Mouse (Mus musculus): ENCODE measurements around the gene Cacng6. TPM values are rescaled to one million over a fixed set of nuclear protein-coding genes. Genes with fewer than 3 reads are reported as not detected.
"Not testable (repeated sequence)": the region's sequence is repeated elsewhere in the genome, so short reads cannot be mapped to it uniquely, and the experiment has no call there.

Cacng6 gene
- polyA plus RNA-seq, 1 experiment from 2014 or later = 1.5 TPM

DNA sequence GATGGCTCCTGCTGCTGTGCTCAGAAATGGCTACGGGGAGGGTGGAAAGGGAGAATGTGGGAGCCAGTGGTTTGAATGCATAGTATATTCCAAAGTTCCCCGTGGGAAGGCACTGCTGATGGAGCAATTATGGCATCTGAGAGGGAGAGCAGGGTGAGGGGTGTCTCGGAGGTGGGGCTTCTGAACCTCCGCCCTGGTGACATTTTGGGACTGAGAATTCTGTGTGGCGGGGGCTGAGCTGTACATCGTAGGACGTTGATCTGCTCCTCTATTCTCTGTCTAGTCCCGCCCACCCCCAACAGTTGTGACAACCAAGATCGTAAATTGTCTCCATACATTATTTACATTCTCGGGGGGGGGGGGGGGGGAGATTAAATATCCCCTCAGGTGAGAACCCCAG, 26.6 kb upstream of the Cacng6 start:
- ATAC-seq (ENCODE audit: low FRiP score, low read depth) = peak; percentile 74
- H3K9ac ChIP-seq = no peak overlapping the region
- H3K9me3 ChIP-seq = no peaks in the 10 kb centered on the region
- no peak overlapping the region for H3K4me3 ChIP-seq
- peaks cover 11% of the 10 kb centered on the region; the same call in 1 of the 2 replicates for H3K36me3 ChIP-seq
- peak overlapping the region; percentile 43 for H3K4me2 ChIP-seq (replicated peaks)
- H3K27ac ChIP-seq = no peak overlapping the region
- H3K27me3 ChIP-seq (replicated peaks) = no peaks in the 10 kb centered on the region
- H3K4me1 ChIP-seq = peaks cover 13% of the 10 kb centered on the region; the same call in 1 of the 2 replicates
- WGBS = 30% methylated on average over 10 of the region's 10 CpGs

DNA sequence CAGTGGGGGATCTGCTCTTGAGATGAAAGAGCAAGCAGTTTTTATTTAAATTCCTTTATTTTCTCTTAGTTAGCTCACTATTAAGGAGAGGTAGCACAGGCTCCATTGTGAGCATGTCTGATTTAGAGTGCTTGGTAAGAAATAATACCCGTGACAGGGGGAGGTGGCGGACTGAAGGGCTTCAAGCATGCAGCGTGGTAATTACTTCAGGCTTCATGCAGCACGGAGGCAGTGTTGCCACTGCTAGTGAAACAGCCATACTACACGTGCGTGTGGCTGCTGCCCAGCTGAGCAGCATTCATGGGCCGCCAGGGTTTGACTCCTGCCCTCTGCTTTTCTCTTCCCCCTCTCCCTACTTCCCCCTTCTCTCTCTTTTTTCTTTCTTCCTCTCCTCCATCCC, 26.2 kb upstream of the Cacng6 start:
- Histone ChIP-seq H3K4me3 (no peak overlapping the region), H3K4me1 (peaks cover 9% of the 10 kb centered on the region; the same call in 1 of the 2 replicates), H3K4me2 (replicated peaks) (peak overlapping the region; percentile 43), H3K9me3 (no peaks in the 10 kb centered on the region), H3K9ac (no peak overlapping the region), H3K36me3 (peaks cover 11% of the 10 kb centered on the region; the same call in 1 of the 2 replicates), H3K27ac (no peak overlapping the region), H3K27me3 (replicated peaks) (no peaks in the 10 kb centered on the region)
- peak; percentile 85 for ATAC-seq (ENCODE audit: low FRiP score, low read depth)
- WGBS = 19% methylated on average over 7 of the region's 7 CpGs

DNA sequence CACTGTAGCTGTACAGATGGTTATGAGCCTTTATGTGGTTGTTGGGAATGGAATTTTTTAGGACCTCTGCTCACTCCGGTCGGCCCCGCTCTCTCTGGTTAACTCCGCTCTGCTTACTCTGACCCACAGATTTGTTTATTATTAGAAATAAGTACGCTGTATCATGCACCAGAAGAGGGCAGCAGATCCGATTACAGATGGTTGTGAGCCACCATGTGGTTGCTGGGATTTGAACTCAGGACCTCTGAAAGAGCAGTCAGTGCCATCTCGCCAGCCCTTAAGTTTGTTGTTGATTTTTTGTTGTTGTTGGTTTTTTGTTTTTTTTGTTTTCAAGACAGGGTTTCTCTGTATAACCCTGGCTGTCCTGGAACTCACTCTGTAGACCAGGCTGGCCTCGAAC, 25.6 kb upstream of the Cacng6 start:
- not testable (repeated sequence) for H3K4me2 ChIP-seq (replicated peaks); H3K9ac ChIP-seq; H3K27me3 ChIP-seq (replicated peaks); H3K27ac ChIP-seq; H3K4me1 ChIP-seq; ATAC-seq (ENCODE audit: low FRiP score, low read depth); H3K9me3 ChIP-seq; H3K4me3 ChIP-seq
- H3K36me3 ChIP-seq = peaks cover 11% of the 10 kb centered on the region; the same call in 1 of the 2 replicates
- WGBS = 92% methylated on average over 8 of the region's 8 CpGs

DNA sequence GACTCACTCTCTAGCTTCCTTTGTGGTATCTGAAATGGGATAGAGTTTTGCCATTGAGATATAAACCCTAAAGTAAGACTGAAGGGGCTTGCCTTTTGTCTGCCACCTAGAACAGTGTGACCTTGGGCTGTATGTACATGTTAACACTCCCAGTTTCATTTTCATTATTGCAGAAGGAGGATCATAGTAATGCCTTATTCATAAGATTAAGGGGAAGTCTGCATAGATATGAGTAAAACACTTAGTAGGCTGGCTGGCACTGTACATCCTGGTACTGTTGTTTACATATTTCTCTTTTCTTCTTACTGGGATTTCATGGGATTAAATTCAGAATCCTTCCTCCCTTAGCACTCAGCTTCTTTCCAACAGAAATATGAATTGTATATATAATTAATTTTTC, 24.1 kb upstream of the Cacng6 start:
- Histone ChIP-seq H3K4me2 (replicated peaks) (no peak overlapping the region), H3K27me3 (replicated peaks) (no peaks in the 10 kb centered on the region), H3K4me1 (peaks cover 9% of the 10 kb centered on the region; the same call in 1 of the 2 replicates), H3K36me3 (peaks cover under 1% of the 10 kb centered on the region; the same call in 1 of the 2 replicates), H3K9me3 (no peaks in the 10 kb centered on the region), H3K9ac (no peak overlapping the region), H3K4me3 (no peak overlapping the region), H3K27ac (no peak overlapping the region)
- ATAC-seq (ENCODE audit: low FRiP score, low read depth) = no peak

DNA sequence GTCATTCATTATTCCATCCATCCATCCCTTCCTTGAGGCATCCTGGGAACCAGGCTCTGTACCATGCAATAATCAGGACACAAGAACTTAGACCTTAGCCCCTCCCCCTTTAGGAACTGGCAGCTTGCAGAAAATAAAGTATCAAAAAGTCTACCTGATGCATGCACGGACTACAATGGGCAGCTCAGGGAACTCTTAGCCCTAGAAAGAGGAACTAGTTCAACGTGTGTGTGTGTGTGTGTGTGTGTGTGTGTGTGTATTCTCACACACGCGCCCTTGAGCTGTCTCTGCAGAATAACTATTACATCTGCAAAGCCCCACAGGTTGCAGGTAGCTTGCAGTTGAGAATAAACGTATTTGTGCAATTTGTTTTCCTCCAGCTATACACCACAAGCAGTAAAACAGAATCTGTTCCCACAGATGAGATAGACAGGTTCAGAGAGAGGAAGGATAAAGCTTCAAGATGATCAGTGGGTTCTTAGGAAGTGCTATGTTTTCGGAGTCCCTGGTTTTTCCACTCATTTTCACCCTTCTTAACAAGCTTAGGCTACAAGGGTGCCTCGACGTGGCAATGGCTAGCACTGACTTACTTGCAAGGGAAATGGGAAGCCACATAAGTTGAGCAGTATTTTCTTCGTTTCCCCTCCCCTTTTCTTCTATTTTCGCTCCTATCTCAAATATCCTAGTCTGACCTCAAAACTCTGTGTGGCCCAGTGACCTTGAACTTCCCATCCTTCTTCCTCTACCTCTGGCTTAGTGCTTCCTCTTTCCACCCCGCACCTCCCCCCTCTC, 14.1 kb upstream of the Cacng6 start:
- H3K9me3 ChIP-seq = no peaks in the 10 kb centered on the region
- ATAC-seq (ENCODE audit: low FRiP score, low read depth) = no peak
- no peak overlapping the region for H3K4me3 ChIP-seq
- peaks cover 10% of the 10 kb centered on the region for H3K4me1 ChIP-seq
- H3K27ac ChIP-seq = no peak overlapping the region
- peaks cover 32% of the 10 kb centered on the region for H3K27me3 ChIP-seq (replicated peaks)
- no peak overlapping the region for H3K9ac ChIP-seq
- no peak overlapping the region for H3K4me2 ChIP-seq (replicated peaks)
- 75% methylated on average over 11 of the region's 11 CpGs for WGBS
- no peaks in the 10 kb centered on the region for H3K36me3 ChIP-seq

DNA sequence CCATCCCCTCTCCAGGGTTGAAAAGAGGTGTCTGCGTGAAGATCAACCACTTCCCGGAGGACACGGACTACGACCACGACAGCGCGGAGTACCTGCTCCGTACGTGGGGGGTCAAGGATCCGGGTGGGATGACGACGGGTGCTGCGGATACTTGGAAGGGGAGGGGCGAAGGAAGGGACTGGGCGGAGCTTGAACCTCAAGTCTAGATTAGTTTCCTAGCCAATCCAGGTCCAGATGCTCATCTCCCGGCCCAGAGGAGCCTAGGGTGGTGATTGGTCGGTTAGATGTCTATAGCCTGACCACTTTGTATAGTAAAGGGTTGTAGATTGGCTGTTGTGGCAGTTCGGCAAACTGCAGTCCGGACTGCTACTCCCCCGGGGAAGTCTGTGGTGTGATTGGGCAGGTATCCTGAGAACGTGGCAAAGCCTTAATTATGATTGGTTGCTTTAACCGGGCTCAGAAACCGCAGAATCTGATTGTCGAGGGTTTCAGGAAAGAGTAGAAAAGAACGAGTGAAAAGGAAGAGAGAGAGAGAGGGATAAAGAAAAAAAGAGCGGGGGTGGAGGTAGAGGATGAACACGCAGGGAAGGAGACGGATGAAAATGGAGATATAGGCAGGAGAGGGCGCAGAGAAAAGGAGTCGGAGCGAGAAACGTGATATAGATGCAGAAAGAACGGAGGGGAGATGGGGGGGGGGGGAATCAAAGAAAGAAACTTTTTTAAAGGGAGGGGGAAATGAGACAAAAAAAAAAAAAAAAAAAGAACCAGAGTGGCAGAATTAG, 12.6 kb upstream of the Cacng6 start:
- Histone ChIP-seq H3K4me3 (peak overlapping the region; percentile 39), H3K9me3 (no peaks in the 10 kb centered on the region), H3K27ac (no peak overlapping the region), H3K4me2 (replicated peaks) (peak overlapping the region; percentile 73), H3K4me1 (peaks cover 19% of the 10 kb centered on the region), H3K36me3 (no peaks in the 10 kb centered on the region), H3K27me3 (replicated peaks) (peaks cover 44% of the 10 kb centered on the region), H3K9ac (peak overlapping the region; percentile 38; the same call in 1 of the 2 replicates)
- under 1% methylated on average over 33 of the region's 33 CpGs for WGBS
- ATAC-seq (ENCODE audit: low FRiP score, low read depth) = peak; percentile 94

DNA sequence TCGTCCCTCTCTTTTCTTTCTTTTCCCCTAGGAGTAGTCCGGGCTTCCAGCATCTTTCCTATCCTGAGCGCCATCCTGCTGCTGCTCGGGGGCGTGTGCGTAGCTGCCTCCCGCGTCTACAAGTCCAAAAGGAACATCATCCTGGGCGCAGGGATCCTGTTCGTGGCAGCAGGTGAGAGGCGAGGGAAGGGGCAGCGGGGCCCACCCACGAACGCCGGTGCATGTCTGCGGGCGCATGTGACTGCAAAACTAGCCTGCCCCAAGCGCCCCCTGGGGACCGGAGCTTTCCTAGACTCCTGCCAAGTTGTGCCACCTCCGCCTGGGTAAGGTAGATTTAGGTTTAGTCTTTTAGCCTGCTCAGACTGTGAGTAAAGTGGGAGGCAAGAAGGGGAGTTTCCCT, 12.0 kb upstream of the Cacng6 start:
- Histone ChIP-seq H3K36me3 (no peaks in the 10 kb centered on the region), H3K4me3 (peak overlapping the region; percentile 39; the same call in 1 of the 2 replicates), H3K4me2 (replicated peaks) (peak overlapping the region; percentile 73), H3K4me1 (peaks cover 19% of the 10 kb centered on the region), H3K9me3 (no peaks in the 10 kb centered on the region), H3K27ac (no peak overlapping the region), H3K9ac (peak overlapping the region; percentile 38; the same call in 1 of the 2 replicates), H3K27me3 (replicated peaks) (peaks cover 51% of the 10 kb centered on the region)
- no peak for ATAC-seq (ENCODE audit: low FRiP score, low read depth)
- 3% methylated on average over 20 of the region's 20 CpGs for WGBS

DNA sequence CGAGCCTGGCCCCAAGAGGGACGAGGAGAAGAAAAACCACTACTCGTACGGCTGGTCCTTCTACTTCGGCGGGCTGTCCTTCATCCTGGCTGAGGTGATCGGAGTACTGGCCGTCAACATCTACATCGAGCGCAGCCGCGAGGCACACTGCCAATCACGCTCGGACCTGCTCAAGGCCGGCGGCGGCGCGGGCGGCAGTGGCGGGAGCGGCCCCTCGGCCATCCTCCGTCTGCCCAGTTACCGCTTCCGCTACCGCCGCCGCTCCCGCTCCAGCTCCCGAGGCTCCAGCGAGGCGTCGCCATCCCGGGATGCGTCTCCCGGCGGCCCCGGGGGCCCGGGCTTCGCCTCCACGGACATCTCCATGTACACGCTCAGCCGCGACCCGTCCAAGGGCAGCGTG, 9.1 kb upstream of the Cacng6 start:
- ATAC-seq (ENCODE audit: low FRiP score, low read depth) = no peak
- H3K9me3 ChIP-seq = no peaks in the 10 kb centered on the region
- under 1% methylated on average over 47 of the region's 47 CpGs for WGBS
- no peaks in the 10 kb centered on the region for H3K36me3 ChIP-seq
- no peak overlapping the region for H3K27ac ChIP-seq
- H3K4me1 ChIP-seq = peaks cover 19% of the 10 kb centered on the region
- peak overlapping the region; percentile 99 for H3K4me2 ChIP-seq (replicated peaks)
- peaks cover 58% of the 10 kb centered on the region for H3K27me3 ChIP-seq (replicated peaks)
- H3K4me3 ChIP-seq = peak overlapping the region; percentile 56
- H3K9ac ChIP-seq = peak overlapping the region; percentile 63

DNA sequence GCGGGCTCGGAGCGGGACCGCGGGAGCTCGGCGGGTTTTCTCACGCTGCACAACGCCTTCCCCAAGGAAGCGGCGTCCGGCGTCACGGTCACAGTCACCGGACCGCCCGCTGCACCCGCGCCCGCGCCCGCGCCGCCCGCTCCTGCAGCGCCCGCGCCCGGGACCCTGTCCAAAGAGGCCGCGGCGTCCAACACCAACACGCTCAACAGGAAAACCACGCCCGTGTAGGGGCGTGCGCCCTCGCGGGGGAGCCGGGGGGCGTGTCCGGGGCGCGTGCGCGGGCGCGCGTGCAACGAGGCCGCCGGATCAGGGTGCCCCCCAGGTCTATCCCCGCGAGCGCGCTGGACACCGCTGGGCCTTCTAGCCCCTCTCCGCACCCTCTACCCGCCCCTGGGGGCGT, 8.6 kb upstream of the Cacng6 start:
- ATAC-seq (ENCODE audit: low FRiP score, low read depth) = peak; percentile 5; the same call in 1 of the 2 replicates
- peak overlapping the region; percentile 56 for H3K4me3 ChIP-seq
- peaks cover 19% of the 10 kb centered on the region for H3K4me1 ChIP-seq
- H3K27me3 ChIP-seq (replicated peaks) = peaks cover 58% of the 10 kb centered on the region
- no peaks in the 10 kb centered on the region for H3K9me3 ChIP-seq
- H3K4me2 ChIP-seq (replicated peaks) = peak overlapping the region; percentile 99
- H3K9ac ChIP-seq = peak overlapping the region; percentile 63
- WGBS = under 1% methylated on average over 48 of the region's 60 CpGs
- H3K27ac ChIP-seq = no peak overlapping the region
- H3K36me3 ChIP-seq = no peaks in the 10 kb centered on the region

DNA sequence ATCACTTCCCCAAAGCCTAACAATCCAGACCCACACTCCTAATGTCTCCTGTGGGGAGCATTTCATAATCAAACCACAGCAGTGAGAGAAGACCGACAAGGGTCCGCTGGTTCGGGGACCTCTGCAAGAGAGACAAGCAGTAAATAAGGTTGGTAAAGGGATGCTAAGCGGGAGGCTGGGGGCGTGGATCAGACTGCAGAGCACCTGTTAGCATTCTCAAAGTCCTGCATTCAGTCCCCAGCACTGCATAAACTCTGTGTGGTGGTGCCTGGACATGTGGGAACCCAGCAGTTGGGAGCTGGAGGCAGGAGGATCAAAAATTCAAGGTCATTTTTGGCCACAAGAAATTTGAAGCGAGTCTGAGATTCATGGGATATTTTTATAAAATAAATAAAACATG, 4.1 kb upstream of the Cacng6 start:
- no peak overlapping the region for H3K9ac ChIP-seq
- no peak for ATAC-seq (ENCODE audit: low FRiP score, low read depth)

DNA sequence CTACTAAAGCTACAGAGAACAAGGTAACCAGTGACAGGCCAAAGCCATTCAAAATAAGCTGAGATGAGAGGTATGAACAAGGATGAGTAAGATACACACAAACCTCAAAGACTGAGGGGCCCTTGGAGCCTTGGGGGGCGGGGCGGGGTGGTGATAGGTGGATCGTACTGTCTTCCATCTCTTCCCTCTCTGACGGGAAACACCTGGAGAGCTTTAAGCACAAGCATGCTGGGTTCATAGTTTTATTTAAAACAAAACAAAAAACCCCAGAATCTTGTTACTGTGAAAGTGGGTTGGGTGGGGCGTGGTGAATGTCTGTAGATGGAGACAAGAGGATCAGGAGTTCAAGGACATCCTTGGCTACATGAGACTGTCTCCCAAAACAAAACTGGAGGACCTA, 3.5 kb upstream of the Cacng6 start:
- Histone ChIP-seq H3K4me1 (peaks cover 14% of the 10 kb centered on the region), H3K4me3 (no peak overlapping the region), H3K4me2 (replicated peaks) (no peak overlapping the region), H3K27me3 (replicated peaks) (peaks cover 59% of the 10 kb centered on the region), H3K9ac (no peak overlapping the region), H3K27ac (no peak overlapping the region), H3K9me3 (no peaks in the 10 kb centered on the region), H3K36me3 (no peaks in the 10 kb centered on the region)
- ATAC-seq (ENCODE audit: low FRiP score, low read depth) = no peak
- WGBS = 58% methylated on average over 5 of the region's 5 CpGs

More for the DNA sequence above, 4.1 kb upstream of the Cacng6 start:
- peaks cover 58% of the 10 kb centered on the region for H3K27me3 ChIP-seq (replicated peaks)
- H3K4me2 ChIP-seq (replicated peaks) = no peak overlapping the region
- no peaks in the 10 kb centered on the region for H3K9me3 ChIP-seq
- H3K27ac ChIP-seq = no peak overlapping the region
- H3K36me3 ChIP-seq = no peaks in the 10 kb centered on the region
- WGBS = 28% methylated on average over 6 of the region's 6 CpGs
- peaks cover 19% of the 10 kb centered on the region for H3K4me1 ChIP-seq
- H3K4me3 ChIP-seq = no peak overlapping the region

DNA sequence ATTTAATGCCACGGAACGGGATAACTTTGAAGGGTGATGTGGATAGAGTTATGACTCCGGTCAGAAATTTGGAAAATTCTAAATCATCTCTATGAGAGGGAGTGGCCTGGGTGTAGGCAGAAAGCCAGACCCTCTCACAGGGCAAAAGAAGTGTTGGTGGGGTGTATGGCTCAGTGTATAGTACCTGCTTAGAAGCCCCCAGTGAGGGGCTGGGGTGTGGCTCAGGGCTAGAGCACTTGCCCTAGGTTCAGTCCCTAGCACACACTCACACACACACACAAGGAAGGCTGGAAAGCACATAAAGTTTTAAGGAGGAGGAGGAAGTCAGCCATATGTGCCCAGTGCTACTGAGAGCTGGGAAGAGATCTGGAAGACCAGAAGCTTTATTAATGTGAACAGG, 2.7 kb upstream of the Cacng6 start:
- 89% methylated on average over 3 of the region's 3 CpGs for WGBS
- Histone ChIP-seq H3K27ac (no peak overlapping the region), H3K4me3 (no peak overlapping the region), H3K4me1 (peaks cover 9% of the 10 kb centered on the region), H3K36me3 (no peaks in the 10 kb centered on the region), H3K9ac (no peak overlapping the region), H3K9me3 (no peaks in the 10 kb centered on the region), H3K27me3 (replicated peaks) (peaks cover 50% of the 10 kb centered on the region), H3K4me2 (replicated peaks) (no peak overlapping the region)
- ATAC-seq (ENCODE audit: low FRiP score, low read depth) = no peak

Measured in neural tube, embryonic 12.5 days (tissue).